Mouse (Mus musculus): Measurements from ENCODE around the gene Gpr152.

Gene Gpr152

GRCm38 (mm10) chr19:4108535-4108934 lies 31.1 kb upstream of the Gpr152 start:
- CTCF ChIA-PET = no interaction called here

- CTCF ChIA-PET = interaction anchor here (0.6 kb wide), 1 partner anchor 137 kb away, joined by 3 read pairs; no protein-coding TSS in a partner anchor
Measured at GRCm38 (mm10) chr19:4112063-4112960, 27.3 kb upstream of the Gpr152 start.

- CTCF ChIA-PET = no interaction called here
Measured at GRCm38 (mm10) chr19:4113186-4113805, 26.3 kb upstream of the Gpr152 start.

- CTCF ChIA-PET = interaction anchor here (1.0 kb wide), 1 partner anchor 94 kb away, joined by 3 read pairs; no protein-coding TSS in a partner anchor
Measured at GRCm38 (mm10) chr19:4113806-4114230, 25.8 kb upstream of the Gpr152 start.

GRCm38 (mm10) chr19:4114551-4114950 lies 25.0 kb upstream of the Gpr152 start:
- CTCF ChIA-PET = interaction anchor here (1.0 kb wide), 1 partner anchor 93 kb away, joined by 3 read pairs; no protein-coding TSS in a partner anchor

GRCm38 (mm10) chr19:4115144-4115543 lies 24.4 kb upstream of the Gpr152 start:
- CTCF ChIA-PET = interaction anchor here (0.5 kb wide), 1 partner anchor 262 kb away, joined by 5 read pairs; no protein-coding TSS in a partner anchor

GRCm38 (mm10) chr19:4115816-4116215 lies 23.8 kb upstream of the Gpr152 start:
- CTCF ChIA-PET = interaction anchor here (0.6 kb wide), 2 partner anchors 62 to 126 kb away, joined by 5 read pairs; no protein-coding TSS in a partner anchor

GRCm38 (mm10) chr19:4117006-4117405 lies 22.6 kb upstream of the Gpr152 start:
- CTCF ChIA-PET = no interaction called here

GRCm38 (mm10) chr19:4118350-4118749 lies 21.2 kb upstream of the Gpr152 start:
- CTCF ChIA-PET = interaction anchor here (0.6 kb wide), 2 partner anchors 190 to 249 kb away, joined by 3 to 8 read pairs; no protein-coding TSS in a partner anchor

- CTCF ChIA-PET = no interaction called here
Measured at GRCm38 (mm10) chr19:4119716-4120487, 19.7 kb upstream of the Gpr152 start.

GRCm38 (mm10) chr19:4120496-4120895 lies 19.1 kb upstream of the Gpr152 start:
- CTCF ChIA-PET = no interaction called here

GRCm38 (mm10) chr19:4121097-4121805 lies 18.3 kb upstream of the Gpr152 start:
- CTCF ChIA-PET = interaction anchor here (0.5 to 0.6 kb wide), 2 partner anchors 118 to 1848 kb away, joined by 8 to 16 read pairs; no protein-coding TSS in a partner anchor

GRCm38 (mm10) chr19:4121896-4122295 lies 17.7 kb upstream of the Gpr152 start:
- CTCF ChIA-PET = interaction anchor here (0.5 kb wide), 1 partner anchor 1847 kb away, joined by 16 read pairs; no protein-coding TSS in a partner anchor

- CTCF ChIA-PET = interaction anchor here (0.7 to 1.5 kb wide), 2 partner anchors 15 to 78 kb away, joined by 3 to 6 read pairs; no protein-coding TSS in a partner anchor
Measured at GRCm38 (mm10) chr19:4122411-4123370, 16.9 kb upstream of the Gpr152 start.

GRCm38 (mm10) chr19:4124432-4124831 lies 15.2 kb upstream of the Gpr152 start:
- CTCF ChIA-PET = interaction anchor here (0.6 to 1.6 kb wide), 5 partner anchors 68 to 159 kb away, joined by 3 to 5 read pairs (median 3); partner anchors contain the start of genes AC109138.7, Clcf1 and Rad9a

- CTCF ChIA-PET = interaction anchor here (0.6 to 1.6 kb wide), 6 partner anchors 12 to 158 kb away, joined by 3 to 6 read pairs (median 4); partner anchors contain the start of genes AC109138.7, Clcf1 and Rad9a
Measured at GRCm38 (mm10) chr19:4125268-4125667, 14.3 kb upstream of the Gpr152 start.

GRCm38 (mm10) chr19:4125741-4126696 lies 13.6 kb upstream of the Gpr152 start, which contains the start of gene Aip:
Aip (minus strand) TSS chr19:4125858.
- CTCF ChIA-PET = interaction anchor here (0.9 to 1.6 kb wide), 2 partner anchors 39 to 75 kb away, joined by 3 to 5 read pairs; partner anchors contain the start of gene Rad9a

Measured in spleen, embryonic (tissue).